Mouse (Mus musculus) MEL (cell line): ENCODE measurements around the gene Wnt1. TPM values are rescaled to one million over a fixed set of nuclear protein-coding genes. Genes with fewer than 3 reads are reported as not detected.
A peak's percentile ranks its signal among the peaks of the same experiment; 100 is the strongest.

Experiments used
- DNase-seq: peaks from one replicate; pipeline ENCODE4 v3.0.0; 2011; ENCODE audit warnings: low read depth, low spot score
- H3K27ac ChIP-seq: 2 replicates; pipeline ENCODE4 v1.5.1; 2012; ENCODE audit warnings: low read depth, mild to moderate bottlenecking, control low read depth, low read length, moderate library complexity; ENCODE audit not compliant: control insufficient read depth
- H3K27me3 ChIP-seq, 2 experiments: fragments of 150-350 bp in 1 of 2; sonication (generic) in 1 of 2; 2 replicates each; pipeline ENCODE4 v1.6.1; 2012; ENCODE audit warnings: low read length in 2 of 2, mild to moderate bottlenecking in 2 of 2, improper control_type of control experiment in 1 of 2, moderate library complexity in 1 of 2; ENCODE audit not compliant: insufficient read depth in 2 of 2, control insufficient read depth in 1 of 2
- H3K36me3 ChIP-seq, 2 experiments: 2 replicates each; pipeline ENCODE4 v1.6.1; 2012 to 2014; ENCODE audit warnings: low read length in 2 of 2, improper control_type of control experiment in 1 of 2, inconsistent platforms in 1 of 2, mild to moderate bottlenecking in 1 of 2; ENCODE audit not compliant: insufficient read depth in 2 of 2, control insufficient read depth in 1 of 2
- H3K4me1 ChIP-seq, 2 experiments: fragments of 150-350 bp in 1 of 2; sonication (generic) in 1 of 2; 2 replicates each; pipeline ENCODE4 v1.6.1; 2012; ENCODE audit warnings: low read length in 2 of 2, improper control_type of control experiment in 1 of 2, mild to moderate bottlenecking in 1 of 2; ENCODE audit not compliant: insufficient read depth in 2 of 2, control insufficient read depth in 1 of 2
- H3K4me3 ChIP-seq, 2 experiments: fragments of 150-350 bp in 1 of 2; sonication (generic) in 1 of 2; 2 replicates each; pipeline ENCODE4 v1.5.1; 2012; ENCODE audit warnings: low read depth in 2 of 2, low read length in 2 of 2, mild to moderate bottlenecking in 2 of 2, moderate library complexity in 2 of 2, control low read depth in 1 of 2, improper control_type of control experiment in 1 of 2; ENCODE audit not compliant: control insufficient read depth in 1 of 2, insufficient read depth in 1 of 2
- H3K79me2 ChIP-seq: 2 replicates; pipeline ENCODE4 v1.6.1; 2012; ENCODE audit warnings: mild to moderate bottlenecking, low read length, moderate library complexity; ENCODE audit not compliant: control insufficient read depth, poor library complexity, insufficient read depth
- H3K9ac ChIP-seq: 2 replicates; pipeline ENCODE4 v1.6.1; 2012; ENCODE audit warnings: low read depth, mild to moderate bottlenecking, control low read depth, low read length, moderate library complexity; ENCODE audit not compliant: control insufficient read depth, poor library complexity, severe bottlenecking
- H3K9me3 ChIP-seq: fragments of 150-350 bp; sonication (generic); replicated peaks from 2 replicates; pipeline ENCODE4 v1.6.1; 2012; ENCODE audit warnings: mild to moderate bottlenecking, low read length, improper control_type of control experiment, moderate library complexity; ENCODE audit not compliant: insufficient read depth
- CHD1 ChIP-seq: IDR thresholded peaks from 2 replicates; pipeline ENCODE4 v1.6.1; 2012; ENCODE audit warnings: low read depth, mild to moderate bottlenecking, inconsistent platforms, low read length, improper control_type of control experiment
- CHD2 ChIP-seq: IDR thresholded peaks from 2 replicates; pipeline ENCODE4 v1.6.1; 2011; ENCODE audit warnings: low read length, improper control_type of control experiment
- CTCF ChIP-seq, 3 experiments: IDR thresholded peaks in 2 of 3; conservative IDR thresholded peaks in 1 of 3; 2 replicates each; pipeline ENCODE4 v1.5.1; 2011 to 2012; ENCODE audit warnings: low read length in 3 of 3, low read depth in 2 of 3, mild to moderate bottlenecking in 2 of 3, improper control_type of control experiment in 1 of 3, inconsistent platforms in 1 of 3, mixed read lengths in 1 of 3, moderate library complexity in 1 of 3; ENCODE audit not compliant: control insufficient read depth in 1 of 3, insufficient read depth in 1 of 3, poor library complexity in 1 of 3, severe bottlenecking in 1 of 3
- E2F4 ChIP-seq: IDR thresholded peaks from 2 replicates; pipeline ENCODE4 v1.6.1; 2011; ENCODE audit warnings: low read depth, low read length, improper control_type of control experiment, borderline replicate concordance
- ELF1 ChIP-seq: IDR thresholded peaks from 2 replicates; pipeline ENCODE4 v1.6.1; 2014; ENCODE audit warnings: low read depth, mild to moderate bottlenecking, inconsistent platforms, low read length, improper control_type of control experiment, moderate library complexity
- EP300 ChIP-seq, 2 experiments: IDR thresholded peaks; 2 replicates each; pipeline ENCODE4 v1.6.1; 2011; ENCODE audit warnings: improper control_type of control experiment in 2 of 2, low read length in 2 of 2, low read depth in 1 of 2, mild to moderate bottlenecking in 1 of 2
- ETS1 ChIP-seq: IDR thresholded peaks from 2 replicates; pipeline ENCODE4 v1.6.1; 2012; ENCODE audit warnings: low read depth, mild to moderate bottlenecking, inconsistent platforms, low read length, improper control_type of control experiment, moderate library complexity
- GABPA ChIP-seq: IDR thresholded peaks from 2 replicates; pipeline ENCODE4 v1.6.1; 2012; ENCODE audit warnings: low read depth, mild to moderate bottlenecking, inconsistent platforms, low read length, improper control_type of control experiment, moderate library complexity
- GATA1 ChIP-seq: IDR thresholded peaks from 2 replicates; pipeline ENCODE4 v1.6.1; 2011; ENCODE audit warnings: low read depth, low read length, improper control_type of control experiment
- JUND ChIP-seq: IDR thresholded peaks from 2 replicates; pipeline ENCODE4 v1.6.1; 2011; ENCODE audit warnings: low read depth, mild to moderate bottlenecking, improper control_type of control experiment, low read length
- KAT2A ChIP-seq: conservative IDR thresholded peaks from 2 replicates; pipeline ENCODE4 v1.6.1; 2012; ENCODE audit warnings: low read depth, low read length, improper control_type of control experiment, inconsistent platforms
- MAFK ChIP-seq: IDR thresholded peaks from 2 replicates; pipeline ENCODE4 v1.6.1; 2011; ENCODE audit warnings: low read depth, mild to moderate bottlenecking, low read length, improper control_type of control experiment, borderline replicate concordance
- MAZ ChIP-seq: IDR thresholded peaks from 2 replicates; pipeline ENCODE4 v1.6.1; 2012; ENCODE audit warnings: low read depth, mild to moderate bottlenecking, inconsistent platforms, low read length, improper control_type of control experiment
- MYB ChIP-seq: IDR thresholded peaks from 2 replicates; pipeline ENCODE4 v1.6.1; 2011; ENCODE audit warnings: mild to moderate bottlenecking, low read depth, low read length, improper control_type of control experiment
- MYC ChIP-seq: IDR thresholded peaks from 2 replicates; pipeline ENCODE4 v1.6.1; 2011; ENCODE audit warnings: low read depth, mild to moderate bottlenecking, low read length, improper control_type of control experiment, moderate library complexity
- NELFE ChIP-seq: IDR thresholded peaks from 2 replicates; pipeline ENCODE4 v1.6.1; 2011; ENCODE audit warnings: low read depth, low read length, improper control_type of control experiment
- POLR2A ChIP-seq, 2 experiments: IDR thresholded peaks; 2 replicates each; pipeline ENCODE4 v1.6.1; 2011 to 2012; ENCODE audit warnings: low read length in 2 of 2, mild to moderate bottlenecking in 2 of 2, control low read depth in 1 of 2, improper control_type of control experiment in 1 of 2, low read depth in 1 of 2, moderate library complexity in 1 of 2; ENCODE audit not compliant: control insufficient read depth in 1 of 2, insufficient read depth in 1 of 2, poor library complexity in 1 of 2
- POLR2AphosphoS2 ChIP-seq: IDR thresholded peaks from 2 replicates; pipeline ENCODE4 v1.6.1; 2011; ENCODE audit warnings: low read length, improper control_type of control experiment
- POLR2AphosphoS5 ChIP-seq: IDR thresholded peaks from 2 replicates; pipeline ENCODE4 v1.6.1; 2012; ENCODE audit warnings: low read depth, borderline replicate concordance, mild to moderate bottlenecking, inconsistent platforms, low read length, moderate library complexity, mixed read lengths
- SIN3A ChIP-seq: IDR thresholded peaks from 2 replicates; pipeline ENCODE4 v1.6.1; 2012; ENCODE audit warnings: low read length, improper control_type of control experiment, inconsistent platforms
- SMC3 ChIP-seq: IDR thresholded peaks from 2 replicates; pipeline ENCODE4 v1.6.1; 2011; ENCODE audit warnings: low read depth, low read length, improper control_type of control experiment
- TAL1 ChIP-seq: IDR thresholded peaks from 2 replicates; pipeline ENCODE4 v1.6.1; 2012; ENCODE audit warnings: mild to moderate bottlenecking, inconsistent platforms, low read length, moderate library complexity, mixed read lengths
- TBP ChIP-seq: IDR thresholded peaks from 2 replicates; pipeline ENCODE4 v1.8.0; 2011; ENCODE audit warnings: low read depth, low read length, improper control_type of control experiment
- UBTF ChIP-seq: IDR thresholded peaks from 2 replicates; pipeline ENCODE4 v1.6.1; 2012; ENCODE audit warnings: low read depth, mild to moderate bottlenecking, inconsistent platforms, low read length, improper control_type of control experiment, moderate library complexity, borderline replicate concordance; ENCODE audit not compliant: insufficient read depth
- USF1 ChIP-seq: IDR thresholded peaks from 2 replicates; pipeline ENCODE4 v1.6.1; 2014; ENCODE audit warnings: low read depth, mild to moderate bottlenecking, inconsistent platforms, low read length, improper control_type of control experiment, moderate library complexity
- USF2 ChIP-seq, 2 experiments: IDR thresholded peaks; 2 replicates each; pipeline ENCODE4 v1.6.1; 2011 to 2012; ENCODE audit warnings: improper control_type of control experiment in 2 of 2, low read length in 2 of 2, borderline replicate concordance in 1 of 2, inconsistent platforms in 1 of 2, low read depth in 1 of 2, mild to moderate bottlenecking in 1 of 2; ENCODE audit not compliant: insufficient read depth in 1 of 2
- ZC3H11A ChIP-seq: IDR thresholded peaks from 2 replicates; pipeline ENCODE4 v1.6.1; 2012; ENCODE audit warnings: low read depth, mild to moderate bottlenecking, inconsistent platforms, low read length, improper control_type of control experiment
- ZKSCAN1 ChIP-seq: IDR thresholded peaks from 2 replicates; pipeline ENCODE4 v1.6.1; 2012; ENCODE audit warnings: low read depth, mild to moderate bottlenecking, inconsistent platforms, low read length, improper control_type of control experiment, moderate library complexity
- ZMIZ1 ChIP-seq: IDR thresholded peaks from 2 replicates; pipeline ENCODE4 v1.6.1; 2012; ENCODE audit warnings: low read depth, mild to moderate bottlenecking, inconsistent platforms, low read length, improper control_type of control experiment, moderate library complexity
- ZNF384 ChIP-seq: IDR thresholded peaks from 2 replicates; pipeline ENCODE4 v1.6.1; 2012; ENCODE audit warnings: low read depth, mild to moderate bottlenecking, inconsistent platforms, low read length, improper control_type of control experiment
- polyA plus RNA-seq, 2 experiments: library from polyadenylated mRNA; stranded (reverse) in 1 of 2; unstranded in 1 of 2; fragments of >175 nt in 1 of 2; fragments of >200 nt in 1 of 2; gene quantifications; 2 replicates each; pipeline versions ENCODE4 v1.2.1 to v1.2.4; 2012; ENCODE audit warnings: low replicate concordance in 2 of 2, low read depth in 1 of 2; ENCODE audit not compliant: insufficient read length in 2 of 2, insufficient read depth in 1 of 2, missing spikeins in 1 of 2
- total RNA-seq: library from RNA; depleted of rRNA; stranded (reverse); fragments of 300-350 nt; gene quantifications from 2 replicates; pipeline ENCODE4 v1.2.3, GENCODE M21; 2012

Gene Wnt1
- total and polyA plus RNA-seq, 3 experiments: not detected

DNA sequence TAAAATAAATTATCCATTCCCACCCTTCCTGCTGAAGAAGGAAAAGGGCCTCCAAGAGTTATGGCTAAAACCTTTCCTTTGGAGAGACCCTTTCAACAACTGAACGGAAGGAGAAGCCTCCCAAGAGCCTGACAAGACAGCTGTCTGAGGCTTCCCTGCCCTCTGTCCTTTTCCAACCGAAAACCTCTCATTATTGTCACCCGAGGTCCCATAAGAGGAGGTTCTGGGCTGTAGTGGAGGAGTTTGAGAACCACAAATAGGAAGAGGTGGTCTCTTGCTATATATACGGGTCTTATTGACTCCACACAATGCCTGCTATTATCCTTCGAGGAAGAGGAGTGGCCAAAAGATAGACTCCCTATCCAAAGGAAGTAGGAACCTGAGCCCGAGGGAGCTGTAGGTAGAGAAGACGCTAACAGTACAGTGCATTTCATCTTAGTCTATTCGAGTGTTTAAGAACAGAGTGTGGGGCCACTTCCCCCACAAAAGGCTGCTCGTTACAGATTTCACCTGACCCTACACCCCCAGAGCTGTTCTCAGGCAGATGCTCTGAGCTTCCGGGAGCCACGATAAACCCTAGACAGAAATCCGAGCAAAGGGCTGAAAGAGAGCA lies 17.7 kb upstream of the Wnt1 start (continued):
- TF ChIP-seq KAT2A: no peak
- no peak for TF ChIP-seq USF1
- no peak for TF ChIP-seq MAFK
- no peak for TF ChIP-seq POLR2A (IDR thresholded peaks at IDR 0.05; ENCODE audit: control insufficient read depth in 1 of 2, insufficient read depth in 1 of 2, low read depth in 1 of 2, low read length in 2 of 2, poor library complexity in 1 of 2)
- no peak for TF ChIP-seq ZKSCAN1
- TF ChIP-seq E2F4: 0 out of 2 replicates have a peak, but pooled peaks have one; percentile 28
- TF ChIP-seq GABPA: no peak
- peak; percentile 63; the same call in 1 of the 2 replicates for TF ChIP-seq TBP

DNA sequence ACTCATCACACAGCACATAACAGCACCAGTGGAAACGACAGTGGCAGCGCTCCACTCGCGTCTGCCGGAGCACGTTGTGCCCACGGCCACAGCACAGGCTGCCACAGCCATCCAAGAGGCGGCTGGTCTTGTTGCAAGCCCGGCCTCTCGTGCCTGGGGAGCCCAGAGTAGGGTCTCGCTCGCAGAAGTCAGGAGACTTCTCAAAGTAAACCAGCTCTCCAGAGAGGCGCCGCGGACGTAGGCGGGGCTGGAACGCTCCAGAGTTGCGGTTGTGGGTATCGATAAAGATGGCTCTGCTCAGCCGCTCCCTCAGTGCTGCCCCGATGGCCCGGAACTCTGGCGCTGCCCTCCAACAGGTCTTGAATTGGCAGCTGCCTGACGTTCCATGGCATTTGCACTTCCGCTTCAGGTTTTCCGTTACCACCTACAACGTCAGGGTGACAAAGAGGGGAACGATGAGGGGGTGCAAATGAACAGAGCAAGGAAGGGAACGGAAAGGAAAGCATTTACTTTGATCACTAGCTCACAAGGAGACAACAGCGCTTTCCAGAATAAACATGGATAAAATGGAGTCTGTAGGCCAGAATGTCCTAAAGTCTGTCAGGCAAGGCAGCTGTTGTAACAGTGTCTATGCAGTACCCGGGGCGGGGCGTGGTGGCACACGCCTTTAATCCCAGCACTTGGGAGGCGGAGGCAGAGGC lies 17.0 kb upstream of the Wnt1 start:
- Histone ChIP-seq H3K4me3 (peak overlapping the region; percentile 67 to 72), H3K9ac (peak overlapping the region; percentile 76), H3K79me2 (no peaks in the 10 kb centered on the region; the same call in 1 of the 2 replicates)
- no peak for TF ChIP-seq CTCF (IDR thresholded peaks at IDR 0.05 in 2 of 3, conservative IDR thresholded peaks at IDR 0.05 in 1 of 3; ENCODE audit: control insufficient read depth in 1 of 3, insufficient read depth in 1 of 3, low read depth in 2 of 3, low read length in 3 of 3, poor library complexity in 1 of 3, severe bottlenecking in 1 of 3)
- peak; percentile 86 for TF ChIP-seq SIN3A
- no peak for TF ChIP-seq JUND
- no peak; the same call in 1 of the 2 replicates for TF ChIP-seq MAFK
- no peak for TF ChIP-seq ZNF384
- peak; percentile 19; the same call in 1 of the 2 replicates for TF ChIP-seq MAZ
- peak; percentile 86 for TF ChIP-seq ELF1
- TF ChIP-seq POLR2AphosphoS2: peak; percentile 45; the same call in 1 of the 2 replicates
- no peak for TF ChIP-seq USF2 (IDR thresholded peaks at IDR 0.05; ENCODE audit: borderline replicate concordance in 1 of 2, insufficient read depth in 1 of 2, low read depth in 1 of 2, low read length in 2 of 2)
- peak; percentile 75 for TF ChIP-seq TBP
- TF ChIP-seq TAL1: no peak
- TF ChIP-seq ZMIZ1: peak; percentile 62; the same call in 1 of the 2 replicates
- TF ChIP-seq NELFE: peak; percentile 67
- peak; percentile 61; the same call in 1 of the 2 replicates for TF ChIP-seq CHD1
- 0 out of 2 replicates have a peak, but pooled peaks have one; percentile 15 for TF ChIP-seq USF1
- TF ChIP-seq CHD2: no peak
- no peak for TF ChIP-seq SMC3
- peak; percentile 47 for TF ChIP-seq MYC
- TF ChIP-seq KAT2A: peak; percentile 50; the same call in 1 of the 2 replicates
- peak; percentile 36 to 71; a peak in 3 of 4 replicates for TF ChIP-seq EP300 (IDR thresholded peaks at IDR 0.05; ENCODE audit: low read depth in 1 of 2, low read length in 2 of 2)
- TF ChIP-seq POLR2AphosphoS5: no peak; the same call in 1 of the 2 replicates
- 0 out of 2 replicates have a peak, but pooled peaks have one; percentile 16 for TF ChIP-seq ZC3H11A
- no peak for TF ChIP-seq GATA1
- TF ChIP-seq POLR2A (IDR thresholded peaks at IDR 0.05; ENCODE audit: control insufficient read depth in 1 of 2, insufficient read depth in 1 of 2, low read depth in 1 of 2, low read length in 2 of 2, poor library complexity in 1 of 2): peak; percentile 68 to 73
- TF ChIP-seq MYB: peak; percentile 64
- no peak for TF ChIP-seq GABPA
- TF ChIP-seq UBTF: 0 out of 2 replicates have a peak, but pooled peaks have one; percentile 69
- peak; percentile 48; the same call in 1 of the 2 replicates for TF ChIP-seq ETS1
- no peak for TF ChIP-seq E2F4

More for the DNA sequence above, 17.0 kb upstream of the Wnt1 start:
- Histone ChIP-seq H3K36me3 (peaks cover 0 to 10% of the 10 kb centered on the region in 2 experiments; a peak in 2 of 4 replicates), H3K27ac (peak overlapping the region; percentile 79), H3K27me3 (no peaks in the 10 kb centered on the region), H3K9me3 (no peaks in the 10 kb centered on the region), H3K4me1 (peaks cover 0 to 1% of the 10 kb centered on the region in 2 experiments; a peak in 1 of 4 replicates)
- peak; percentile 93 for DNase-seq
